Mouse (Mus musculus): ENCODE results near the gene Cnot10.

DNA sequence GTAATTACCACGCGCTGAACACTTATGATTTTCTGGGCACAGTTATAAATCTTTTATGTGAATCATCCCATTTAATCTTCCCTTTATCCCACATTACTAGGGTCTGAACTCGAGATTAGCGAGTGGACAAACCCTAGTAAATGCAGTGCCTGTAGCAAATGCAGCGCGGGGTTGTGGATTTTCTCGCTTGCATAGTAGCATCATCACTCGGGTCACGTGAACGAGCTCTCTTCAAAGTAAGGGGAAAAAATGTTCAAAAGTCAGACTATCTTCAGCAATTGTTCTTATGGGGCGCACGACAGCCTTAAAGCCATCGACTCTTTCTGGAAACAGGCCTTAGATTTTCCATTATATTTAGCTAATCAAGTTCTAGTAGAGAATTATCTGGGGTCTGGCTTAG, 47.7 kb upstream of the Cnot10 start:
- no peak for TF ChIP-seq POLR2A (IDR thresholded peaks at IDR 0.05; ENCODE audit: borderline replicate concordance, low read depth, low read length)
- no peak for TF ChIP-seq CTCF (IDR thresholded peaks at IDR 0.05; ENCODE audit: low read depth, low read length)
